Mouse (Mus musculus): Measurements from ENCODE around the gene Gm20388. TPM values are rescaled to one million over a fixed set of nuclear protein-coding genes. Genes with fewer than 3 reads are reported as not detected.

Gene Gm20388
- polyA plus RNA-seq, 1 experiment from 2014 or later = not detected

DNA sequence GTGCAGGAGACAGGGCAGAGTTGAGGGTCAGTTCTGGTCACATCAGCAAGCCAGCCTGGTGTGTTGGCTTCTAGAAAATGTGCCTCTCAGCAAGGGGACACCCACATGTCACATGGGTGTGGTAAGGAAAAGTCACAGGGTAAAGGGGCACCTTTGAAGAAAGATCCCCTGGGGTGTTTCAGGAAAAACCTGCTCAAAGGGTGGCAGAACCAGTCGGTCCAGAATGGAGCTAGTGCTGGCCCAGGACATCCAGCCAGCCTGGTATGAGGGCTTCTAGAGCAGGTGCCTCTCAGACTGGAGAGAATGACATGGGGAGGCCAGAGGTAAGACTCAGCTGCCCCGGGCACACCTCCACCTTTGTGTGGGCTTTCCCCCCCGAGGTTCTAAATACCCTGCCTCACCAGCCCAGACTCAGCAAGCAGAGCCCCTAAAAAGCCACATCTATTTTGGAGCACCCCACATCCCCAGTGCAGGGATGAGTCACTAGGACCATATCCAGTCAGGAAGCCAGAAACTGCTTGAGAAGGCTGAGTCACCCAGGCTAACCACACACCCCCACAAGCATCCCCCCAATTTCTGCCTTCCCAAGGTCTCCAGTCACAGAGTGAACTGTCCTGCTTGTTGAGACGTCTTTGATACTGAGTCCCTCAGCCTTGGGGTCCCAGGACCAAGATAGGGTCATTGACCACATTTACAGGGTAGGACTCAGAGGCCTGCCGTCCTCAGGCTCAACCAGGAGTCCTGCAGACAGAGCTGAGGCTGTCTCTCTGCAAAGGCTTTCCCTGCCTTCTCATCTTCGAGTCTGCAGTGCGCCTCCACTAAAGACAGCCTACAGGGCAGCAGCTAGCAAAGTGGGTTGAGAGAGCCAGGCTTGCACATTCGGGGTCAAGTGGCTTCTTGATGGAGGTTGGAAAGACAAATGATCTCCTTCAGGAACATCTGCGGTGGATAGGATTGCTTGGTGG lies 2445.3 kb downstream of the Gm20388 start:
- no peaks in the 10 kb centered on the region for H3K4me1 ChIP-seq
- ATAC-seq (replicated peaks) = no peak
- H3K27ac ChIP-seq (replicated peaks) = no peak overlapping the region
- H3K9ac ChIP-seq (replicated peaks) = no peak overlapping the region
- H3K4me2 ChIP-seq (replicated peaks) = no peak overlapping the region
- no peaks in the 10 kb centered on the region for H3K36me3 ChIP-seq
- 0 out of 2 replicates have a peak, but pooled peaks cover 5% of the 10 kb centered on the region for H3K27me3 ChIP-seq
- no peaks in the 10 kb centered on the region for H3K9me3 ChIP-seq
- no peak overlapping the region for H3K4me3 ChIP-seq
- WGBS = 75% methylated on average over 9 of the region's 9 CpGs

GRCm38 (mm10) chr8:122357202-122357601 lies 2446.6 kb downstream of the Gm20388 start:
- no peak overlapping the region for H3K4me2 ChIP-seq (replicated peaks)
- no peaks in the 10 kb centered on the region for H3K36me3 ChIP-seq
- no peaks in the 10 kb centered on the region for H3K9me3 ChIP-seq
- ATAC-seq (replicated peaks) = no peak
- H3K27ac ChIP-seq (replicated peaks) = no peak overlapping the region
- no peak overlapping the region for H3K9ac ChIP-seq (replicated peaks)
- no peak overlapping the region for H3K4me3 ChIP-seq
- 0 out of 2 replicates have a peak, but pooled peaks cover 6% of the 10 kb centered on the region for H3K27me3 ChIP-seq
- 58% methylated on average over 11 of the region's 11 CpGs for WGBS
- no peaks in the 10 kb centered on the region for H3K4me1 ChIP-seq

GRCm38 (mm10) chr8:122357641-122358040 lies 2447.0 kb downstream of the Gm20388 start:
- no peak for ATAC-seq (replicated peaks)
- Histone ChIP-seq H3K27ac (replicated peaks) (no peak overlapping the region), H3K9ac (replicated peaks) (no peak overlapping the region), H3K27me3 (0 out of 2 replicates have a peak, but pooled peaks cover 6% of the 10 kb centered on the region), H3K4me1 (no peaks in the 10 kb centered on the region), H3K4me3 (no peak overlapping the region), H3K9me3 (no peaks in the 10 kb centered on the region), H3K36me3 (no peaks in the 10 kb centered on the region), H3K4me2 (replicated peaks) (no peak overlapping the region)
- WGBS = 84% methylated on average over 5 of the region's 5 CpGs

DNA sequence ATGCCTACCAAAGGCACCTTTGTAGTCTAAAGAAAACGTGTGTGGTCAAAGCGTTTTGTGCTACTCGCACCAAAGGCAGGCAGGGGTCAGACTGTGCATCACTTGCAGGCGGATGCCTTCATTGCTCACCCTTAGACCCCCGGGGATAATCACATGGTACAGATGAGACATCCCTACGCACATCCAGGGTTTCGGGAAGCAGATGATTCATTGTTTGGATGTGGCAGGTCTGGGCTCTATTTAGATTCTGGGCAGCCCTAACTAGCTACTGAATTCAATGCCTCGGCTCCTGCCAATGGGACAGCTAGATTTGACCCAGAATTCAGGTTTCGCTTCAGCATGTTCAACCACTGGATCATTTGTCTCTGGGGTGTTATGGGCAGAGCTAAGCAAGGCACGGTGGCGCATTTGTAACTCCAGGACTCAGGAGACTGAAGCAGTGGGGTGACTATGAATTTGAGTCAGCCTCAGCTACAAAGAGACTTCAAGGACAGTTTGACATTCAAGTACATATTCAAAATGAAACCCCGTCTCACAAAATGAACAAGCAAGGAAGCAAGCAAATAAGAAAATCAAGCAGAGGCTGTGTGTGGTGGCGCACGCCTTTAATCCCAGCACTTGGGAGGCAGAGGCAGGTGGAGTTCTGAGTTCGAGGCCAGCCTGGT lies 2448.6 kb downstream of the Gm20388 start:
- Histone ChIP-seq H3K9ac (replicated peaks) (no peak overlapping the region), H3K27ac (replicated peaks) (no peak overlapping the region), H3K36me3 (no peaks in the 10 kb centered on the region), H3K27me3 (0 out of 2 replicates have a peak, but pooled peaks cover 6% of the 10 kb centered on the region), H3K4me2 (replicated peaks) (no peak overlapping the region), H3K4me1 (no peaks in the 10 kb centered on the region), H3K9me3 (no peaks in the 10 kb centered on the region), H3K4me3 (no peak overlapping the region)
- WGBS = 79% methylated on average over 15 of the region's 15 CpGs
- ATAC-seq (replicated peaks) = no peak

DNA sequence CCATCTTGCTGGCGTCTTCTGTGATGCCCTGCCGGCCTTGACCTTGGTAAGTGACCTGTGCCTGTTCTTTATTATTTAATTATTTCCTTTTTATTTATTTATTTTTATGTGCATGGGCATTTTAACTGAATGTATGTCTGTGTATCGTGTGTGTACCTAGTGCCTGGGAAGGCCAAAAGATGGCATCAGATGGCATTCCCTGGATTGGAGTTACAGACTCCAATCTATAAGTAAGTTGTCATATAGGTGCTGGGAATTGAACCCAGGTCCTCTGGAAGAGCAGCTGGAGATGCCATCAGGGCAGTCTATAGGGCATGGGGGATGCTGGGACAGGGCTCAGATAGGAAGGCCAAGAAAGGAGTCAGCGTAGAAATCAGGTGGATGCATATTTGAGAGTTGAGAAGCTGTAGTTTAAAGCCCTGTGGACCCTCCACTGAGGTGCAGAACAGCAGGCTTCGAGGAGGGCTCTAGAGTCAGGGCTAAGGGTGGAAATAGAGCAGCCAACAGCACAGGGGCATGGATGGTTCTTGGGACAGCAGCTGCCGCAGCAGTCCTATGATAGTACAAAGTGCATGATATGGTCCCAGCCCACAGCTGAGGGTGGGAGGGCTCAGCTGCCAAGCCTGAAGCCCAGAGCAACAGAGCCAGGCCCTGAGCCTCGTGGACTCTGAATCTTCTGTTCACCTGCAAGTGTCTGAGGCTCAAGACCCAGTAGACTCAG lies 2450.2 kb downstream of the Gm20388 start, which contains the start of gene Trhr2:
Trhr2 (minus strand) TSS at position 51 of the 721 bp plus-strand sequence.
- Histone ChIP-seq H3K27ac (replicated peaks) (no peak within 1 kb of the TSS), H3K9ac (replicated peaks) (no peak within 1 kb of the TSS), H3K4me1 (no peaks in the 10 kb centered on the region), H3K36me3 (no peaks in the 10 kb centered on the region), H3K27me3 (0 out of 2 replicates have a peak, but pooled peaks cover 6% of the 10 kb centered on the region), H3K9me3 (no peaks in the 10 kb centered on the region), H3K4me3 (no peak within 1 kb of the TSS), H3K4me2 (replicated peaks) (no peak within 1 kb of the TSS)
- ATAC-seq (replicated peaks) = no peak
- 78% methylated on average over 7 of the region's 7 CpGs for WGBS

DNA sequence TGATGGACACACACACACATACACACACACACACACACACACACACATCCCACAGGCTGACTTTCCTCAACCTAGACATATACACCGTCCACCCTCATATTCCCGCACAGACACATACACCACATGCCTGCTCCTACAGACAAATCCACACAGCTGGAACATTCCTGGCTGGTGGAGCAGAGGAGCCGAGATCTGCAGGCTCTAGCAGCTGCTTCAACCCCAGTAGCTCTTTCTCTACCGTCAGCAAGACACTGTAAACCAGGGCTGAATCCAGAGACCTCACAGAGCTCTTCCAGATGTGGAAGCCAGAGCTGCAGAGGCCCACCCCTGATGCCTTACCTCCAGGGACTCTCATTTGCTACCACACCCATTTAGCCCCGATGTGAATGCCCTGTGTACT lies 2451.6 kb downstream of the Gm20388 start:
- Histone ChIP-seq H3K36me3 (no peaks in the 10 kb centered on the region), H3K27ac (replicated peaks) (no peak overlapping the region), H3K9ac (replicated peaks) (no peak overlapping the region), H3K4me2 (replicated peaks) (no peak overlapping the region), H3K4me3 (no peak overlapping the region), H3K4me1 (no peaks in the 10 kb centered on the region), H3K9me3 (no peaks in the 10 kb centered on the region), H3K27me3 (0 out of 2 replicates have a peak, but pooled peaks cover 6% of the 10 kb centered on the region)
- 45% methylated on average over 5 of the region's 5 CpGs for WGBS
- ATAC-seq (replicated peaks) = no peak

GRCm38 (mm10) chr8:122362967-122363366 lies 2452.3 kb downstream of the Gm20388 start:
- Histone ChIP-seq H3K9me3 (no peaks in the 10 kb centered on the region), H3K4me2 (replicated peaks) (no peak overlapping the region), H3K9ac (replicated peaks) (no peak overlapping the region), H3K4me1 (no peaks in the 10 kb centered on the region), H3K27ac (replicated peaks) (no peak overlapping the region), H3K4me3 (no peak overlapping the region), H3K36me3 (no peaks in the 10 kb centered on the region), H3K27me3 (0 out of 2 replicates have a peak, but pooled peaks cover 6% of the 10 kb centered on the region)
- no peak for ATAC-seq (replicated peaks)
- WGBS = 27% methylated on average over 7 of the region's 8 CpGs

DNA sequence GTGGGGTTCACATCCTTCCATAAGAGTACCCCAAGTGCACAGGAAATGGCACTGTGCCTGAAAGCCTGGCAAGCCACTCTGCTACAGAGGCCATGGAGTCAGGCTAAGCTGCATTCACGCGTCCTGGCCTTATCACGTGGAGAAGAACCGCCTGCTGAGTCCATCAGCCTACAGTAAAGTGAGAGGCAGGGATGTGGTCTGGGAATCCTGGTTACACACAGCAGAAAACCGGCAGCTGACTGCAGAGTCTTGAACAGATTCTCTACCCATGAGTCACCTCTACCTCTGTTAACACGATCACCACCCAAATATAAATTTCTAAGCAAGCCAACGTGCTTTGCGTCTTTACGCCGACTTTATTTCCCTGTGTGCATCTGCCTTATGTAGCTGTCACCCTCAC lies 2457.9 kb downstream of the Gm20388 start:
- H3K27me3 ChIP-seq = no peaks in the 10 kb centered on the region
- no peak overlapping the region for H3K4me2 ChIP-seq (replicated peaks)
- no peaks in the 10 kb centered on the region for H3K9me3 ChIP-seq
- no peaks in the 10 kb centered on the region for H3K36me3 ChIP-seq
- 87% methylated on average over 10 of the region's 10 CpGs for WGBS
- no peak overlapping the region for H3K27ac ChIP-seq (replicated peaks)
- no peak overlapping the region for H3K4me3 ChIP-seq
- no peaks in the 10 kb centered on the region for H3K4me1 ChIP-seq
- no peak overlapping the region for H3K9ac ChIP-seq (replicated peaks)
- no peak for ATAC-seq (replicated peaks)

GRCm38 (mm10) chr8:122369665-122370064 lies 2459.0 kb downstream of the Gm20388 start:
- no peaks in the 10 kb centered on the region for H3K9me3 ChIP-seq
- no peak overlapping the region for H3K4me3 ChIP-seq
- H3K4me1 ChIP-seq = no peaks in the 10 kb centered on the region
- no peaks in the 10 kb centered on the region for H3K36me3 ChIP-seq
- no peak for ATAC-seq (replicated peaks)
- no peaks in the 10 kb centered on the region for H3K27me3 ChIP-seq
- 15% methylated on average over 9 of the region's 9 CpGs for WGBS
- no peak overlapping the region for H3K9ac ChIP-seq (replicated peaks)
- no peak overlapping the region for H3K27ac ChIP-seq (replicated peaks)
- no peak overlapping the region for H3K4me2 ChIP-seq (replicated peaks)

DNA sequence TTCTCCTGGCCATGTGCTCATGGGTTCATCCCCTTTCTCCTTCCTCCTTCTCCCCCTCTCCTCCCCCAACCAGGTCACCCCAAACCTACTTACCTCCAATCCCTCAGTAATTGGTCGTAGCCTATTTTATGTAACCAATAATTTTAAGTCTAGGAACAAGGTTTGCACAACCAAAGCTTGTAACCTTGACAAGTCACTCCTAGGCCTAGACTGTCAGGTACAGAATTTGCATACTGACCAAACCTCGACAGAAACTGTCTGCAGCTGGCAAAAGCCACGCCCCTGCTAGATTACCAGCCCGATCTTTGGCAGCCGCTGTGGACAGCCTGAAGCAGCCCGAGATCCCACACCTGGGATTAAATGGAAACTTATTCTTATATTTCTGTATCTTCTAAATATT lies 2461.1 kb downstream of the Gm20388 start:
- WGBS = 77% methylated on average over 6 of the region's 6 CpGs

GRCm38 (mm10) chr8:122375320-122375719 lies 2464.7 kb downstream of the Gm20388 start:
- no peak overlapping the region for H3K4me3 ChIP-seq
- ATAC-seq (replicated peaks) = no peak
- H3K9ac ChIP-seq (replicated peaks) = no peak overlapping the region
- H3K4me1 ChIP-seq = peaks cover 22% of the 10 kb centered on the region
- H3K27me3 ChIP-seq = no peaks in the 10 kb centered on the region
- H3K27ac ChIP-seq (replicated peaks) = no peak overlapping the region
- H3K9me3 ChIP-seq = no peaks in the 10 kb centered on the region
- 0 out of 2 replicates have a peak, but pooled peaks cover 6% of the 10 kb centered on the region for H3K36me3 ChIP-seq
- no peak overlapping the region for H3K4me2 ChIP-seq (replicated peaks)
- 92% methylated on average over 7 of the region's 7 CpGs for WGBS

More for the DNA sequence above, 2461.1 kb downstream of the Gm20388 start:
- no peak overlapping the region for H3K4me2 ChIP-seq (replicated peaks)
- no peak for ATAC-seq (replicated peaks)
- H3K4me3 ChIP-seq = no peak overlapping the region
- peaks cover 6% of the 10 kb centered on the region for H3K4me1 ChIP-seq
- no peak overlapping the region for H3K9ac ChIP-seq (replicated peaks)
- H3K9me3 ChIP-seq = no peaks in the 10 kb centered on the region
- H3K27ac ChIP-seq (replicated peaks) = no peak overlapping the region
- no peaks in the 10 kb centered on the region for H3K27me3 ChIP-seq
- no peaks in the 10 kb centered on the region for H3K36me3 ChIP-seq

Measured in forebrain, embryonic 15.5 days (tissue).